Mouse (Mus musculus): ENCODE results near the gene Slc26a10. TPM values are rescaled to one million over a fixed set of nuclear protein-coding genes. Genes with fewer than 3 reads are reported as not detected.
"Not testable (repeated sequence)": the region's sequence is repeated elsewhere in the genome, so short reads cannot be mapped to it uniquely, and the experiment has no call there.

Gene Slc26a10
- total RNA-seq, 2 experiments from 2014 or later = 0.22 to 0.91 TPM

- ATAC-seq (ENCODE audit: poor library complexity, severe bottlenecking) = peak; percentile 55
Measured at GRCm38 (mm10) chr10:127164631-127165353, 15.7 kb downstream of the Slc26a10 start, which contains the start of gene B4galnt1. TSS of gene B4galnt1 (plus strand) at chr10:127165225.

DNA sequence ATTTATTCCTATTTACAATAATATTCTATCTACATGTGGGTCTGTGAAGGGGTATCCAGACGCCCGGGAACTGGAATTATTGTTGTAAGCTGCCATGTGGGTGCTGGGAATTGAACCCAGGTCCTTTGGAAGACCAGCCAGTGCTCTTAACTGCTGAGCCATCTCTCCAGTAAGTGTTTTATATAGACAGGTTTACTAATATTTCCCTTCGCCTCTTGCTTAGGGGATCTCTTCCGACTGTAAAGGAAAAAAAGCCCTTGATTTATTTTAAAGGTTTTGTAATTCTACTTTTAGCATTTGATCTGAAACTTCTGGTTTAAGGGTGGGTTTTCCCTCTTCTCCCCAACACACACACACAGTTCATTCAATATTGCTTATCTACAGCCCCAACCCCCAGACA, 16.3 kb downstream of the Slc26a10 start:
- no peak for ATAC-seq (ENCODE audit: poor library complexity, severe bottlenecking)

DNA sequence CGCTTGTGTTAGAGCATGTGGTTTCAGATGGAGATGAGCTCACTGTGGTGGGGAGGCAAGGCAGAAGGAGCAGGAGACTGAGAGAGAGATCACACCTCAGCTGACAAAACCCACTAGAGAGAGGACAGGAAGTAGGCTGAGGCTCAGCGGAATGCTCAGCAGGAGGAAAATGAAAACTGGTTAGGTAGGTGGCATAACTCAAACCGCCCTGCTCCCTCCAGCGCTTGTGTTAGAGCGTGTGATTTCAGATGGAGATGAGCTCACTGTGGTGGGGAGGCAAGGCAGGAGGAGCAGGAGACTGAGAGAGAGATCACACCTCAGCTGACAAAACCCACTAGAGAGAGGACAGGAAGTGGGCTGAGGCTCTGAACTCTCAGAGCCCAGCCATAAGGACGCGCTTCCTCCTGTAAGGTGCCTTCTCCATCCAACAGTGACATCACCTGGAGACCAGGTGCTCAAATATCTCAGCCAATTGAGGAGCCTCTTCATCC, 17.6 kb downstream of the Slc26a10 start:
- peak; percentile 36 for ATAC-seq (ENCODE audit: poor library complexity, severe bottlenecking)

DNA sequence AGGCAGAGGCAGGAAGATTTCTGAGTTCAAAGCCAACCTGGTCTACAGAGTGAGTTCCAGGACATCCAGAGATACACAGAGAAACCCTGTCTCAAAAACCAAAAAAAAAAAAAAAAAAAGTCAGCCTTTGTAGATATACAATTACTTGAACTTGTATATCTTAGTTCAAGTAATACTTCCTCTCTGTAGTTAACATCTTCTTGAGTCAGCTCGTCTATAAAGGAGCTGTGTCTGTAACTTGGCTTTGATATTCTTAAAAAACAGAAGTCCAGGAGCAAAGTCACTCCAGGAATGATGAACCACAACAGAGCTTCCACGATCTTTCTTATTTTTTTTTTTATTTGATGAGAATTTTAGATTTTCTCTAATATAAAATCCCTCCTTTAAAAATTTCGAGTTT, 19.7 kb downstream of the Slc26a10 start:
- ATAC-seq (ENCODE audit: poor library complexity, severe bottlenecking) = no peak

DNA sequence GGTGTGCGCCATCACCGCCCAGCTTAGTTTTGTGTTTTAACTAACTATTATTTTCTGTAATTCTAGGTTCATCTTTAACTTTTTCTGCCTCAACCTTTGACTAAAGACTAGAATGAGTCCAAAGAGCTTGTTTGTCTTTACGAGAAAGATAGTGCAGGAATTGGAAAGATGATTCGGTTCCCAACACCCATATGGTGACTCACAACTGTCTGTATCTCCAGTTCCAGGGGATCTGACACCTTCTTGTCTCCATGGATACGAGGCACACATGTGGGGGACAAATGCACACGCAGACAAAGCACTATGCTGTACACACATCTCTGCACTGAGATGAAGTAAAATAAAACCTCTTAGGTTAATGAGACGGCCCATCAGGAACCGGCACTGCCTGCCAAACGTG, 20.4 kb downstream of the Slc26a10 start:
- no peak for ATAC-seq (ENCODE audit: poor library complexity, severe bottlenecking)

GRCm38 (mm10) chr10:127158471-127158870, 22.0 kb downstream of the Slc26a10 start:
- ATAC-seq (ENCODE audit: poor library complexity, severe bottlenecking) = no peak

GRCm38 (mm10) chr10:127156511-127156910, 23.9 kb downstream of the Slc26a10 start:
- no peak for ATAC-seq (ENCODE audit: poor library complexity, severe bottlenecking)

- no peak for ATAC-seq (ENCODE audit: poor library complexity, severe bottlenecking)
Measured at GRCm38 (mm10) chr10:127156089-127156488, 24.4 kb downstream of the Slc26a10 start.

DNA sequence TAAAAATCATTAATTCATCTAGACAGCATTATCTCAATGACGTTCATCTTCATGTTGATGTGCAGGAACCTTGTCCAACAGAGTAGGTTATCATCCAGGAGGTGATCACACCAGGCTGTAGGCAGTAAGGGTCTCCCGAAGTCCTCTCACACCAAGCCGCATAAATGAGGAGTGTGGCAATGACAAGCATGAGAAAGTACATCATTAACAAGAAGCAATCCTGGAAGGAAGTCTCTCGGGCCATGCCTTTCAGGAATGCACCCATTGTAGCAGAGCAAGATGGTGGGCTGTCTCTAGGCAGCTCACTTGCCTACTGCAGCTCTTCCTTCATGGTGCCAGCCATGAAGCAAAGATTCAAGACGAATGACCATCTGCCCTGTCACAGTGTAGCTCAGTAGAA, 25.8 kb downstream of the Slc26a10 start:
- no peak for ATAC-seq (ENCODE audit: poor library complexity, severe bottlenecking)

- no peak for ATAC-seq (ENCODE audit: poor library complexity, severe bottlenecking)
Measured at GRCm38 (mm10) chr10:127154241-127154640, 26.2 kb downstream of the Slc26a10 start.

DNA sequence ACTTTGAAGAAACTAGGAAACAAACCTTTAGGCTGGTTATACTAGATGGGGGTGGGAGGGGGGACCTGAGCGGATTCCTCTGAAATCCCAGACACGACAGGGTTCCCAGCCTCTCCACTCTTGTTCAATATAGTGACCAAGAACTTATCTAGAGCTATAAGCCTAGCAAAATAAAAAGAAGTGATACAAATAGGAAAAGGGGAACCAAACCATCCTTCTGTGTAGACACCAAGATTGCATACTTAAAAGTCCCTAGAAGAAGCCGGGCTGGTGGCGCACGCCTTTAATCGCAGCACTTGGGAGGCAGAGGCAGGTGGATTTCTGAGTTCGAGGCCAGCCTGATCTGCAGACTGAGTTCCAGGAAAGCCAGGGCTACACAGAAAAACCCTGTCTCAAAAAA, 27.1 kb downstream of the Slc26a10 start:
- ATAC-seq (ENCODE audit: poor library complexity, severe bottlenecking) = peak; percentile 57

DNA sequence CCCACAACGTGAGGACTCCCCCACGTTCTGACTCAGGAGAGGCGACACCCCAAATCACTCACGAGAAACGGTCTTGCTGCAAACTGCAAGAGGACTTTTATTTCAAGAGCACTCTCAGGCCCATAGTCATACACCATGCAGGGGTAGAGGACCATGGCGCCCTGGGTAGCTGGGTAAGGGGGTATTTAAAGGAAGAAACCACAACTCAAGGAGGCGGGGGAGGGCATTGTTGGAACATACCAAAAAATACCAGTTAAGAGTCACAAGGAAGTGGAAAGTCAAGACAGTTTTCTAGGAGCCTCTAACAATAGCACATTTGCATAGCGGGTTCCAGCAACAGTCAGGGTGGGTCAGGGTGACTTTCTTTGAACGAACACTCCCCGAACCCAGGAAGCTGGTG, 27.9 kb downstream of the Slc26a10 start:
- ATAC-seq (ENCODE audit: poor library complexity, severe bottlenecking) = not testable (repeated sequence)

GRCm38 (mm10) chr10:127151233-127151632, 29.2 kb downstream of the Slc26a10 start:
- ATAC-seq (ENCODE audit: poor library complexity, severe bottlenecking) = not testable (repeated sequence)

DNA sequence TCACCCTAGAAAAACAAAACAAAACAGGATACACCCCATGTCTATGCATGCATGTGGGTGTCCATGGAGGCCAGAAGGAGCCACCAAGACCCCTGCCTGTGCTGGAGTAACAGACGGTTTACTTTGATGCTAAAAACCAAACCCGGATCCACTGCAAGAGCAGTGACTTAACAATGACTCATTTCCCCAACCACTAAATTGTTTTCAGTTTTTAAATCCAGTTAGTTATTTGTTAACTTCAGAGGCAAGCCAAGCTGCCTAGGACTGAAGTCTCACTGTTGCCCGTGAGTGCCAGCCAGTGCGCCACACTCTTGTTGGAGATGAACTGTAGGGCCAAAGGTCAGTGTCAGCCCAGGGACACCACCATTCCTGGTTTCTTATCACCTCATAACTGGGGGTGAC, 30.0 kb downstream of the Slc26a10 start:
- ATAC-seq (ENCODE audit: poor library complexity, severe bottlenecking) = peak; percentile 47

DNA sequence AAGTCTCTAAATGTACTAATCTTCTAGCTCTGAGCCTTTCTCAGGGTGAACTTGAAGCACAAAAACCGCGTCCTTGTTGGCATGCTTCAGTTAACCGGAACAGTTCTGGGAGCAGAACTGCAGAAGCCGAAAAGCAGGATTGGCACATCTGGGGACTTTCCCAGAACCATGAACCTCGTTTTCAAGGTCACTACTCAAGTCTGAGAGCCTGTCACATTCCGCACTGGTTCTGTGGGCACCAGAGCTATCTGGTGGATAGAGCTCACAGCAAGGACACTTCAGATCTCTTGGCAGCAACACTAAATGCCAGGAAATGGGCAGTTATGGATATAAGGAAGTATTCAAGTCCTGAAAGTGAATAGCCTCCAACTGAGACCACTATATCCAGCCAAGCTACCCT, 33.3 kb downstream of the Slc26a10 start:
- no peak for ATAC-seq (ENCODE audit: poor library complexity, severe bottlenecking)

- ATAC-seq (ENCODE audit: poor library complexity, severe bottlenecking) = no peak
Measured at GRCm38 (mm10) chr10:127145303-127145702, 35.1 kb downstream of the Slc26a10 start.

- no peak for ATAC-seq (ENCODE audit: poor library complexity, severe bottlenecking)
Measured at GRCm38 (mm10) chr10:127144536-127144935, 35.9 kb downstream of the Slc26a10 start.

DNA sequence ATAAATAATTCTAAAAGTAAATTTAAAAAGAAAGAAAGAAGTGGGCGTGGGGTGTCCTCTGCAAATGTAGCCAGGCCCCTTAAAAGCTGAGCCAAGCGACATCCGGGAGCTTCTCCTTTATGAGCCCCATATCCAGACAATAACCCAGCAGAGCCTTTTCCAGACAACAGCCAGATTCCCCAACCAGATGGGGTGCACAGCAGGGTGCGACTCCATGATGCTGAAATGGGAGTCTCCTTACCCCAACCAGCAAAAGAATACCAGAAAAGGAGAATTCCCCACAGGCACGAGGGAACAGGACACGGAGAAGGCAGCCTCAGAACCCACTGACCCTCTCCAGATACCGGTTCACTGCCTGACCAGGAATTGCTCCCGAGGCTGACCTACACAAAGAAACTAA, 37.2 kb downstream of the Slc26a10 start:
- ATAC-seq (ENCODE audit: poor library complexity, severe bottlenecking) = no peak

GRCm38 (mm10) chr10:127141500-127141899, 38.9 kb downstream of the Slc26a10 start:
- peak; percentile 52 for ATAC-seq (ENCODE audit: poor library complexity, severe bottlenecking)

- ATAC-seq (ENCODE audit: poor library complexity, severe bottlenecking) = no peak
Measured at GRCm38 (mm10) chr10:127140971-127141370, 39.5 kb downstream of the Slc26a10 start.

DNA sequence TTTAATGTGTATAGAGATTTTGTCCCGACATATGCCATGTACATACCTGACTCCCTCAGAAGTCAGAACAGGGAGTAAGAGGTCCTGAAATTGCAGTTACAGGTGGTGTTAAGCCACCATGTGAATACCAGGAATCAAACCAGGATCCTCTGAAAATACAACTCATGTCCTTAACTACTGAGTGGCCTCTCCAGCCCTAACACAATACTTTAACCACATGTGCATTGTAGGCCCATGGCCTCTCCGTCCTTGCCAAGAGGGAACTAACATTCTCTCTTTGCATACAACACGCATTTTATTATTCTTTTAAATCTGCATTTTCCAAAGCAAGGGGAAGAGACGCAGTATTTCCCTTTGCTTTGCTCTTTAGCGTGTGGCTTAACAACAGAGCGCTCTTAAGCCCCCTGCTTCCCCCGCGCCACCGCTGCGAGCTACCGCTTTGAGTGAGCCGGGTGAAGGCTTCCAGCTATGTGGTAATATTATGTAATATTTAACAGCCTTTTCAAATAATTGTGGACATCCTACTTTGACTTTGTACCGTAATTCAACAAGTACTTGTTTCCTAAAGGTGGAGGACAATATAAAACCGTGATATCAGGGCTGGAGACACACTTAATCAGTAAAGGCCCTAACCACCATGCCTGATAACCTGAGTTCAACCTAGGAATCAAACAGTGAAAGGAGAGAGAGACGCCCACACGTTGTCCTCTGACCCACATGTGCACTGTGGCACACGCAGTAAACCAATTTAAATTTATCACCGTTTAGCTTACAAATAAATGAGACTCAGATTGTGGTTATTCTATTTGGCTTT, 41.9 kb downstream of the Slc26a10 start:
- ATAC-seq (ENCODE audit: poor library complexity, severe bottlenecking) = no peak

DNA sequence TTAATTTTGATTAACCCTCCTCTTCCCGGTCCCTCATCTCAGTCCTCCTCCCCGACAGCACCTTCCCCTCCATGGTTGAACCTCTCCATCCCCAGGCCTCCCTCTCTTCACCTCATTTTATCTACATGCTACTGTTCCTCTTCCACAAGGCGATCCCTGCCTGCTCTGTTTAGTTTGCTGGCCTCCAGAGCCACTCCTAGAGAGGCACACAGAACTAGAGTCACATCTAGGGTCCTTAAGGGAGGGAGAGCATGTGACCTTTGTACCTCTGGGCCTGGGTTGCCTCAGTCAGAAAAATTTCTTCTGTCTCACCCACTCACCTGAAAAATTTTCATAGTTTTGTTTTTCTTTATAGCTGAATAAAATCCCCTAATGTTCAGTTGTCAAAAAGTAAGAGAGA, 42.5 kb downstream of the Slc26a10 start:
- ATAC-seq (ENCODE audit: poor library complexity, severe bottlenecking) = no peak

All from megakaryocyte, adult 5-6 weeks (primary cell).